In the genomic region with DNA sequence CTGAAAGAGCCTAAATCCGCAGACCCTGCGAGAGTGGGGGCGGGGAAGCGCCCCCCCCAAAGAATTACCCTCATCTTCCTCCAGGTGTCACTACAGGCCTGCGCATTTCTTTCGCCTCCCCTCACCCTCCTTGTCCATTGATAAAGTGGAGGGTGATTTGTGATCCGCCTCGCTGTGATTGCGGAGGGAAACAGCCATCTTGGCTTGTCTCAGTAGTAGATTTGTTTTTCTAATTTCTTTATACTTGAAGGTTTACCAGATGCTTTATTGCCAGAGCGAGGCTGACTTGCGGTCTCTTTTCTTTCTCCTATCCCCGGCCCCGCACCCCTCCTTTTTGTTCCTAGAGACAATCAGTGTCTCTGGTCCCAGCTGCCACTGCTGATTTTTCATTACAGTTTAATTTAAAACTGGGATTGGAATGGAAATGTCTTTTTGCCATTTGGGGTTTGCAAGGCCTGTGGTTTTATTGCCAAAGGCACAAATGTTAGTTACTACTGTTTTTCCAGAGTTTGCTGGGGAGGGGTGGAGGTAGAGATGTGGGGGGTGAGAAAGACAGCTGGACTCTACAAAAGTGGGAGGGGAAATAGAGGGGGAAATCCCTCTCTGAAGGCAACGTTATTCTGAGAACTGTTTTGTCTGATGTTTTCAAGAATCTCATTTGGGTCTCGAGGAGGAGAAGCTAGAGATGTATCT, we compare ENCODE assay signal across 8 mouse cellular contexts.
DNase-seq lines count a peak whose midpoint lies in the region; ATAC-seq and TF ChIP-seq lines count a peak whose summit lies in the region.

No protein-coding gene starts in this region.

- peak overlapping the region; percentile 24; the same call in 1 of the 2 replicates for H3K9ac ChIP-seq in forebrain, embryonic 11.5 days (ENCODE audit: low read length)
- no peak overlapping the region for H3K9ac ChIP-seq in heart, postnatal 0 days (replicated peaks; ENCODE audit: low read depth, low read length)
- H3K9ac ChIP-seq in liver, embryonic 14.5 days (replicated peaks), result no peak overlapping the region

- H3K27ac ChIP-seq in forebrain, embryonic 11.5 days (ENCODE audit: low read depth, low read length), result peak overlapping the region; percentile 28; the same call in 1 of the 2 replicates
- H3K27ac ChIP-seq in heart, postnatal 0 days (ENCODE audit: low read depth), result no peak overlapping the region
- H3K27ac ChIP-seq in liver, embryonic 14.5 days, result no peak overlapping the region

- peaks cover 15% of the 10 kb centered on the region for H3K4me1 ChIP-seq in forebrain, embryonic 11.5 days (replicated peaks; ENCODE audit: control insufficient read depth, insufficient read depth, low read length)
- H3K4me1 ChIP-seq in heart, postnatal 0 days (ENCODE audit: control insufficient read depth, insufficient read depth), result peaks cover 7% of the 10 kb centered on the region
- peaks cover 0 to 2% of the 10 kb centered on the region in 2 experiments; a peak in 1 of 4 replicates for H3K4me1 ChIP-seq in liver, embryonic 14.5 days (replicated peaks; ENCODE audit: control insufficient read depth in 2 of 2, insufficient read depth in 2 of 2, low read length in 1 of 2)

- peak overlapping the region; percentile 40; the same call in 1 of the 2 replicates for H3K4me2 ChIP-seq in forebrain, embryonic 11.5 days (ENCODE audit: low read depth, low read length, severe bottlenecking)
- peak overlapping the region; percentile 49 for H3K4me2 ChIP-seq in heart, postnatal 0 days (ENCODE audit: low read depth, low read length)
- no peak overlapping the region for H3K4me2 ChIP-seq in liver, embryonic 14.5 days (ENCODE audit: low read depth)

- no peak for TF ChIP-seq EP300 in heart, postnatal 0 days (IDR thresholded peaks at IDR 0.05; ENCODE audit: low read depth)
- TF ChIP-seq EP300 in liver, embryonic 14.5 days (IDR thresholded peaks at IDR 0.05; ENCODE audit: low read depth), result no peak

- DNase-seq in CD4-positive, CD25-positive, alpha-beta regulatory T cell, adult 2 months (ENCODE audit: low read depth, low spot score), result peak; percentile 86
- DNase-seq in ZHBTc4 (ENCODE audit: low read depth, low spot score), result peak; percentile 31
- peak; percentile 83 for DNase-seq in forebrain, embryonic 11.5 days (ENCODE audit: low spot score)
- DNase-seq in heart, postnatal 0 days (ENCODE audit: low spot score), result peak; percentile 40
- DNase-seq in layer of hippocampus, adult 11-12 months (ENCODE audit: low spot score), result peak; percentile 56
- no peak for DNase-seq in liver, embryonic 14.5 days (ENCODE audit: low read depth in 3 of 3, low spot score in 3 of 3)
- DNase-seq in retina, postnatal 1 day, result peak; percentile 75

- peak; percentile 72 for ATAC-seq in forebrain, embryonic 11.5 days (replicated peaks; ENCODE audit: low FRiP score)
- peak; percentile 39; the same call in 1 of the 2 replicates for ATAC-seq in heart, postnatal 0 days (ENCODE audit: insufficient read depth, low read depth)
- no peak for ATAC-seq in liver, embryonic 14.5 days (ENCODE audit: insufficient read depth)
- no peak for ATAC-seq in erythroid progenitor cell, adult 5-6 weeks (replicated peaks; ENCODE audit: low FRiP score, poor library complexity, severe bottlenecking)

- peak; percentile 68 for TF ChIP-seq CTCF in heart, postnatal 0 days (IDR thresholded peaks at IDR 0.05; ENCODE audit: low read depth)
- peak; percentile 48; the same call in 1 of the 2 replicates for TF ChIP-seq CTCF in liver, embryonic 14.5 days (IDR thresholded peaks at IDR 0.05; ENCODE audit: low read depth)

- no peaks in the 10 kb centered on the region for H3K9me3 ChIP-seq in forebrain, embryonic 11.5 days (ENCODE audit: control insufficient read depth, low read length)
- H3K9me3 ChIP-seq in heart, postnatal 0 days (replicated peaks; ENCODE audit: control insufficient read depth, low read length), result no peaks in the 10 kb centered on the region
- no peaks in the 10 kb centered on the region for H3K9me3 ChIP-seq in liver, embryonic 14.5 days (ENCODE audit: control insufficient read depth, low read length)

- H3K36me3 ChIP-seq in forebrain, embryonic 11.5 days (ENCODE audit: control insufficient read depth, insufficient read depth, low read length), result no peaks in the 10 kb centered on the region
- H3K36me3 ChIP-seq in heart, postnatal 0 days (replicated peaks; ENCODE audit: control insufficient read depth, insufficient read depth, low read length), result no peaks in the 10 kb centered on the region
- H3K36me3 ChIP-seq in liver, embryonic 14.5 days (replicated peaks; ENCODE audit: control insufficient read depth, insufficient read depth, low read depth), result no peaks in the 10 kb centered on the region

- H3K27me3 ChIP-seq in forebrain, embryonic 11.5 days (ENCODE audit: control insufficient read depth, insufficient read depth, low read length), result no peaks in the 10 kb centered on the region
- H3K27me3 ChIP-seq in heart, postnatal 0 days (ENCODE audit: control insufficient read depth, insufficient read depth, low read length), result no peaks in the 10 kb centered on the region
- H3K27me3 ChIP-seq in liver, embryonic 14.5 days (ENCODE audit: control insufficient read depth, insufficient read depth, low read length), result no peaks in the 10 kb centered on the region

- H3K4me3 ChIP-seq in forebrain, embryonic 11.5 days (ENCODE audit: low read depth, low read length), result no peak overlapping the region
- H3K4me3 ChIP-seq in heart, postnatal 0 days (ENCODE audit: low read depth, low read length), result 0 out of 2 replicates have a peak overlapping the region, but pooled peaks have one; percentile 10
- no peak overlapping the region for H3K4me3 ChIP-seq in liver, embryonic 14.5 days (ENCODE audit: insufficient read depth in 1 of 2, low read depth in 2 of 2, low read length in 2 of 2)

- 5% methylated on average over 15 of the region's 15 CpGs for WGBS in forebrain, embryonic 11.5 days
- WGBS in heart, postnatal 0 days, result 16% methylated on average over 15 of the region's 15 CpGs
- 20% methylated on average over 15 of the region's 15 CpGs for WGBS in liver, embryonic 14.5 days (ENCODE audit: insufficient replicate concordance)

Comparison
In these comparisons a context has a peak if more than half of its experiments do, and no peak if none do; other contexts are left out.
1. DNase-seq: peak in CD4-positive, CD25-positive, alpha-beta regulatory T cell, adult 2 months (single experiment), ZHBTc4 (single experiment), forebrain, embryonic 11.5 days (single experiment), heart, postnatal 0 days (single experiment), layer of hippocampus, adult 11-12 months (single experiment) and retina, postnatal 1 day (single experiment); none in liver, embryonic 14.5 days (0 of 3).
2. ATAC-seq: peak in forebrain, embryonic 11.5 days (single experiment) and heart, postnatal 0 days (single experiment); none in liver, embryonic 14.5 days (single experiment) and erythroid progenitor cell, adult 5-6 weeks (single experiment).